Mouse (Mus musculus) T-helper 17 cell (primary cell): ENCODE data around the gene Srarp.

Source experiments
- in situ Hi-C, 2 experiments: fragments of 300-600 bp; cut with MboI, MseI; formaldehyde crosslinking; loops; 1 replicate in 1 of 2; 2 replicates in 1 of 2; pipeline ENCODE4 v1.15.1; 2025; ENCODE audit warnings: high pct_unique_total_duplicates in 2 of 2

Srarp gene

DNA sequence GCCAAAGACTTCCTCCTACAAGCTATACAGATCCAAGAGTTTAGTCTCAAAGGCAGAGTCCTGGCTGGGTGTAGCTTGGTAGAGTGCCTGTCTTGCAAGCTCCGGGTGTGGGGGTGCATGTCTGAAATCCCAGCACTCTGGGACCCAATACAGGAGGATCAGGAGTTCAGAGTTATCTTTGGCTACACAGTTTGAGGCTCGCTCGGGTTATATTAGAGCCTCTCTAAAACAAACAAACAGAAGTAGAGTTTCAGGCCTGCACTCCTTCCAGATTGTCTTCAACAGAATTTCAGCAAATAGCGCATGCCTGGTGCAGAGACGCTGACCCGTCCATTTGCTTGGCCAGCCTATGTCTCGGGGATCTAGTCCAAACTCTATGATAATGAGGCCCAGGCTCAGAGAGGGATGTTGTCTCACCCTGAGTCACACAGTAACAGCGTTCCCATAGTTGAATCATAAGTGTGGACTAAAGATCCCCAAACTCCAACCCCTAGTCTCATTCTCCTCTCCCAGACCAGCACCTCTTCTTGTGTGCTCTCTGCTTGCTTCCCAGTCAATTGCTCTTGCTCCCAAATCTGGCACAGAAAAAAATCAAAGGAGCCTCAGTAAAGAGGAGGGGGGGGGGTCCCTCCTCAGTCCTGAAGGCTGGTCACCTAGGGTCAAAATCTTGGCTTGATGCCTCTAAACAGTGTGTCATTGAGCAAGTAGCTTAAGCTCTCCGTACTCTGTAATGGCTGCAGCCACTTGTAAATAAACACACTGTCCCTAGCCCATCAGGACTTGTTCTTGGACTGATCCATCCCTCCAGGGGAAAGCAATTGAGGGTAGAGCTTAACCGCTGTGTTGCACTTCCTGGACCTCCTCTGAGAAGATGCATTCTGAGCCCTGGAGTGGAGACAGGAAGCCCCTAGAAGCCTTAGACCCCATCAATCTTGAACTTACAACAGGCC, 8.8 kb downstream of the Srarp start:
- in situ Hi-C loops, result no loop called here

DNA sequence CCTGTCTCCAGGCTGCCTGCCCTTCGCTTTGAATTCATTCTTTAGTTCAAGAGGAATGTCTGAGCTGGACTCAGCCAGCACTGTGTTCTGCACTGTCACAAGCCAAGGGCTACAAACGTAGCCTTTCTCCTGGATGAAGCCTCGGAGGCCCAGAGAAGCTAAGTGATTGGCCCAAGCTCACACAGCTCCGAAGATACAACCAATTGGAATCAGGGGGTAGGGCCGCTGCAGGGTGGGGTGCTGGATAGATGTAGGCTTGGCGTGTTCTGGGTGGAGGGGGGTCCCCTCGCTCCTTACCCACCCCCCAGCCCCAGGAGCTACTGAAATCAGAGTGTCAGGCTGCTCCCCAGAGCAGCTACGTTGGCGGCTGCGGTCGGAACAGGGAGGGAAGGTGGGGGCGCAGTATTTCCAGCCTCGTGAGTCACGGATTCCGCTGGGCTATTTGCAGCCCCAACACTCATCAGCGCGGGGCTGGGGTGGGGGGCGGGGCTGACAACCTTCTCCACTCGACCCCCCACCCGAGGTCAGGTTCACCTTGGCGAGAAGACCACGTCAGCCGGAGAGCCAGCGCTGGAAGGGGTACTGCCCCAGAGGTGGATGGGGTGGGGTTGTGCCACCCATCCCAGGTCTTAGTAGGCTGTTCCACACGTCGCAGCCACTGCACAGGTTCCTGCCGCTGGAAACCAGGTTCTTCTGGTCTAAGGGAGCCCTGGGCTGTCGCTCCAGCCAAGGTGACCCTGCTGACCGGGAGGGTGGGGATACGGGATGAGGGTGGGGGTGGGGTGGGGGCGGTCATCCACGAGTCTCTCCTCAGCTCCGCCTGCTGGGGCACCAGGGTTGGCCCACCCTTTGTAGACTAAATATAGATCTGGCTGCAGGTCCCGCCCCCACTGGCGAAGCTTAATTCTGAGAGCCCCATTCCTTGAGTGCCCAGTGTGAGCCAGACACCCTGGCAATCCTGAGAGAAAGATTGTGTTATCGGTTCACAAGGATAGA, 10.1 kb downstream of the Srarp start:
- in situ Hi-C loops, result no loop called here

DNA sequence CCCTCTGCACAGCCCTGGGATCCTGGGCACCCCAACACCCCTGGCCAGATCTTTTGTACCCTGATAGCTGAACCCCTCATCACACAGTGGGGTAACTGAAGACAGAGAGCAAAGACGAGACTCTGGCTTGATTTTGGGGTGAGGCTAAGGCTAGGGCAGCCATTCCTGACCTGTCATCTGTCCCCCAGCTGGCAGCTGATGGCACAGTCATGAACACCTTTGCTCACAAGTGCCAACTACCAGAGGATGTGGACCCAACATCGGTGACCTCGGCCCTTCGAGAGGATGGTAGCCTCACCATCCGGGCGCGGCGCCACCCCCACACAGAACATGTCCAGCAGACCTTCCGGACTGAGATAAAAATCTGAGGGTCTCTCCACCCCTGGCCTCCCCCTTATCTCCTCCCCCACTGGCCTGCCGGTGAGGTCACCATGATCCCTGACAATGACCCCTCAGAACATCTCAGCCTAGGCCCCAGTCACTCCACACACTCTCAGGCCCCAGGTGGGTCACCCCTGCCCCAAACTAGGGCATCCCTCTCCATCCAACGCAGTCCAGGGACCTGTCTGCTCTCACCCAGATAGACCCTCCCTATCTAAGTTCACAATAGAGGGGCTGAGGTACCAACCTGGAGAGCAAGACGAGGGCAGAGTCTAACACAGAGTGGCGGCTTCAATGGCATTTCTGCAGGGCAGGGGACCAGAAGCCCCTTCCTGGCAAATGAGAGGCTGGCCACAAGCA, 12.0 kb downstream of the Srarp start:
- in situ Hi-C loops, result no loop called here

DNA sequence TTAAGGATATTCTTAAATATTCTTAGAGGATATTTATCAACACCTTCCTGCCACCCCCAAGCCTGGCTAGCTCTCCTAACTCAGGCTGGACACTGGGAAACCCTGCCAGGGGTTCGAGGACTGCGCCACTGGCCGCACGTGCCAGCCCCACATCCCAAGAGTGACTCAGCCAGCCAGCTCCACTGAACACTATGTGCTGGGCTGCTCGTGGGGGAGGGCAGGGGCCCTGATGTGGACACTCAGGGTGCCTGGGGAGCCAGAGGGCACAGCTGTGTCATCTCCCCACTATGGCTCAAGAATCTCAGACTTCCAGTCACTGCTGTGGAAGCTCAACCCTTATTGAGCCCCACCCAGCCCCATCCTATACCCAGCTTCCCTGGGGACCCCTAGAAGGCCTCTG, 12.6 kb downstream of the Srarp start:
- in situ Hi-C loops, result no loop called here

DNA sequence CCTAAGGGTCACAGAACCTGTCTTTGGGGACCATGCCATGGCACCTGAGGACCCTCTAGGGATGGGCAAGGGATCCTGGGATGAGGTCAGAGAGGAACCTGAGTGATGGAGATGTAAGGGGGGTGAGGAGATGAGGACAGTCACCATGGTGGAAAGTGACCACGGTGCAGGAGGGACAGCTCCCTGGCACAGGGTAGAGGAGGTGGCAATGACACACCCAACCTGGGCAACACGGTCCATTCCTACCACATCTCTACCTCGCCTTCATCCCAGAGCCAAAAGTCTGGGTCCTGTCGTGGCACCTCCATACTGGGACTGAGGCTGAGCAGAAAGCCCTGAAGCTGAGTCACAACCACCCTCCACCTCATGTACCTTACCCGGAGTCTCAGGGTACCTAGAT, 13.1 kb downstream of the Srarp start:
- in situ Hi-C loops, result no loop called here

DNA sequence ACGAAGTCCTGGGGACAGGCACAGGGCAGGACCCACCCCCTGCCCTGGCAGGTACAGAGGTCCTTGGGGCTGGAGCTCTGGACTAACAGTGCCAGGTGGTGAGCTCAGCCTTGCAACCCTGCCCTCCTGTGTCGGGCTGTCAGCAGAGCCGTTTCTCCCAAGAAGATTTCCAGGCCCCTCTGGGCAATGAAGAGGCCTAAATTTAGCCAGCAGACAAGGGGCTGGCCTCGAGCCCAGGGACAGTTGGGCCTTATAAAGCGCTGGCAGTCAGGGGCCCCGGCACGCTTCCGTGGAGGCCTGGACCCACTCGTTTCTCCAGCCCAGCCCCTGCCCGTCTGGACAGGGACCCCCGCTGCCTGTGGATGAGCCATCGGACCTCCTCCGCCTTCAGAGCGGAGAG, 14.5 kb downstream of the Srarp start:
- in situ Hi-C loops, result no loop called here

DNA sequence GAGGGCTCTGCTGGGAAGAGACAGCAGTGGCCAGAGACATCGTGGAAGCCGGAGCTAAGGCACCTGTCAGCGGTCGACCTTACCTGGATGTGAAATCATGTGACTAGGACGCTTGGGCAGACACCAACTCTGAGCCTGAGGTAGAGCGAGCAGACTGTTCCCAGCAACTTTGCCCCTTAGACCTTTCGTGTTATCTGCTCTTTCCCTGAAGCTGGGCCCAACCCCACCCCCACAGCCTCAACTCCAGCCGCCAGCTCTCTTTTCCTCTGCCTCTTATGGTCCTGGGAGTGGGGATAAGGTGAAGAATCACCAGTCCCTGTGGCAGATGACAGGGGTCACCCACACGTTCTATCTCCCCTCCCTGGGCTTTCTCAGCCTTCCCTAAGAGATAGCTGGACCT, 15.0 kb downstream of the Srarp start:
- in situ Hi-C loops, result no loop called here

DNA sequence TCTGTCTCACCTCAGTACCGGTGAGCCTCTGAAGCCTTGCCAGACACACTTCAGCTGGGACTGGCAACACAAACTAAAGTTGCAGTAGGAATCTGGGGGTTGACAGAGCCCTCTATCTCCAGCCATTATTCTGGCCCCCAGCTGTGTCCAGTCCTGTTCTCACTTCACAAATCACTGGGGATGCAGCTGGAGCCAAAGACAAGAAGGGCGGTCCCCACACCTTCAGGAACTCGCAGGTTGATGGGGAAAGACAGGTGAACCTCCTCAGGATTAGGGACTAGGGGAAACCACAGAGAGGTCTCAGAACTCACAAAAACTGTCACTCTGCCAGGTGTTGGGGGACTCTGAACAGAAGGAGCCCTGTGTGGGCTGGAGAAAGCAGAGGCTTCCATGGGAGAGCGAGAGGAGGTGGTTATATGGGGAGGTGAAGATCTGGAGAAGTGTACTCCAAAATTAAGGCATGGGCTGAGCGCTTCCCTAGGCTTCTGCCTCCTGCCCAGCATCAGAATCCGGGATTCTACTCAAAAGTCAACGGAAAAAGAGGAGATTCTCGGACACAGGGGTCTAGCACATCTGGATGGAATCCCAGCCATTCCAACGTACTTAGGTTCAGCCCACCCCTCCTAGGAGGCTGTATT, 15.6 kb downstream of the Srarp start, which contains the start of gene Hspb7:
Hspb7 (plus strand) TSS at position 588 of the 638 bp plus-strand sequence.
- in situ Hi-C loops, result no loop called here

DNA sequence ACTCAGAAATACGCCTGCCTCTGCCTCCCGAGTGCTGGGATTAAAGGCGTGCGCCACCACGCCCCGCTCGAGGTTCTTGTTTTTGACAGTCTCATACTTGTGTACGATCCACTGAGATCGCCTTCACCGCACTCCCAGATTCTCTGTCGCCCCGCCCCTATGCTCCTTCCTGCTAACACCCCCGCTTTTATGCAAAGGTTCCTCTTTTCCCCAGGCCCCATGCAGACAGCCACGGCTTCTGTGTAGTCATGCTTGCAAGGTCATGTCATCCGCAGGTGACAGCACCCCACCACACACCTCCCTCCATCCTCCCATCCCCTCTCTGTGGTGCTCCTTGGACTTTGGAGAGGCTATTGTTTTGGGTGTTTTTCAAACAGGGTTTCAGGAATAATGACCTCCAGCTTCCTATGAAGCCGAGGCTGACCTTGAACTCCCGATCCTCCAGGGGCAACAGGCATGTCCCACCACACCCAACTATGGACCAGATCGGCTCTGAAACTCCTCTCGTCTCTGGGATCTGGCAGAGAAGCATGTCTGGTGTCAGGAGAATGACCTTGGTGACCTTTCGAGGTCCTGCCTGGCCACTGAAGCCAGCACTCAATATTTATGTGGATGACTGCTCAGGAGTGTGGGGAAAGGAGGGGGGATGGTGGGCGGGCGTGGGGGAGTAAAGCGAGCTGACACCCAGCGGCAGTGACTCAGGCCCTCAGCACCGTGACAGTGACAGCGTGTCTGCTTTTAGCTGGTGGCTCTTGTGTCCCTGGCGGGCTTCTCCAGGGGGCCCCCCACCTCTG, 16.3 kb downstream of the Srarp start:
- in situ Hi-C loops, result no loop called here

DNA sequence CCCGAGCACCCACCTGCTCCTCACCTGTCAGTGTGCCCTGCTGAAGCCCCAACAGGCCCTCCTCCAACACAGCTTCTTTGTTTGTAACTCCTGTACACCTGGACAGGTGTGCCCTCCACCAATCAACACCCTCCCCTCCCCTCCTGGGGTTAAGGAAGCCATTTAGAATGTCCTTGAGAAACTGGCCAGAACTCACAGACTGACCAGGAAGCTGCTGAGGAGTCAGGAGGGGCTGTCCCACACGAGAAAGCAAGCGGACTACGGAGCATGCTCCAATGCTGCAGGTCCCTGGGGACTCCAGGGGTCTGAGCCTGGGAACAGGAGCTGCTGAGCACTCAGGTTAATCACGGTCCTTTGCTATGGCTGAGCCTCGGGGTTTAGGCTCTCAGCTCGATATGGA, 20.0 kb downstream of the Srarp start, which contains the start of gene Clcnkb:
Clcnkb (minus strand) TSS at position 91 of the 400 bp plus-strand sequence.
- in situ Hi-C loops, result no loop called here

DNA sequence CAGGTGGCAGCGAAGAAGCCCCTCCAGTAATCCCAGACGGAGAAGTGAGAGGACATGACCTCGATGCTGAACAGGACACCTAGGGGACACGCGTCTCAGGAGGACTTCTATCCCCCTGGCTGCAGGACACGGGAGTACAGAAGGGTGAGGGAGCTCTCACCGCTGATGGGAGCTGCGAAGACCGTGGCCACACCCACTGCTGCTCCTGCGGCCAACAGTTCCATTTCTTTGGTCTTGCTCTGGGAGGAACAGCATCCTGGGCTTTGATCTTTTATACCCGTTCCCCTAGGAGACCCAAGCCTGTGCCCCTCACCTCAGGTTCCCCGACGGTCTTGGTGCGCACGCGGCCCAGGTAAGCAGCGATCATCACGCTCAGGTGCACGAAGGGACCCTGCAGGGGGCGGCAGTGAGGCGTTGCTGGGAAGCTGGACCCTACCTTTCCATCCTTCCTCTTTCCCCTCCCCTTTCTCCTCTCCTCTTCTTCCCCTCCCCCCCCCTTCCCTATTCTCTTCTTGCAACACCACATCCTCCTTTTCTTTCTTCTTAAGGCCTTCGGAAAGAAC, 24.4 kb downstream of the Srarp start:
- in situ Hi-C loops, result loop anchor here in 1 of 2 experiments (5.0 kb wide), 1 partner anchor 156 kb away; no protein-coding TSS in a partner anchor

DNA sequence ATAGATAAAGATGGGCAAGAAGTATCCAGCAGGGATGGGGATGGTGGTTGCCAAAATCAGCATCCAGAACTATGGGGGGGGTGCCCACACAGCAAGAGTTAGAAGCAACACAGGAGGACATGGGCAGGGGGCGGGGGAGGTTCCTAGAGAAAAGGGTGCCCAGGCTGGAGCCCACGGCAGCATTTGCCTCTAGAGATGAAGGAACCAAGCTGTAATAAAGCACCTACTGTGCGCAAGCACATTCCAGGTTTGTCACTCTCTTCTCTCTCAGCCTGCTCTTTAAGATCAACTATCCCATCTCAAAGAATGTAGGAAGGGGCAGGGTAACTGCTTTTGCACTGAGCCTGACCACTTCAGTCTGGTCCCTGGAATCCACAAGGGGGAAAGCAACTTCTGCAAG, 27.3 kb downstream of the Srarp start:
- in situ Hi-C loops, result loop anchor here in 1 of 2 experiments (5.0 kb wide), 1 partner anchor 49 kb away; no protein-coding TSS in a partner anchor

DNA sequence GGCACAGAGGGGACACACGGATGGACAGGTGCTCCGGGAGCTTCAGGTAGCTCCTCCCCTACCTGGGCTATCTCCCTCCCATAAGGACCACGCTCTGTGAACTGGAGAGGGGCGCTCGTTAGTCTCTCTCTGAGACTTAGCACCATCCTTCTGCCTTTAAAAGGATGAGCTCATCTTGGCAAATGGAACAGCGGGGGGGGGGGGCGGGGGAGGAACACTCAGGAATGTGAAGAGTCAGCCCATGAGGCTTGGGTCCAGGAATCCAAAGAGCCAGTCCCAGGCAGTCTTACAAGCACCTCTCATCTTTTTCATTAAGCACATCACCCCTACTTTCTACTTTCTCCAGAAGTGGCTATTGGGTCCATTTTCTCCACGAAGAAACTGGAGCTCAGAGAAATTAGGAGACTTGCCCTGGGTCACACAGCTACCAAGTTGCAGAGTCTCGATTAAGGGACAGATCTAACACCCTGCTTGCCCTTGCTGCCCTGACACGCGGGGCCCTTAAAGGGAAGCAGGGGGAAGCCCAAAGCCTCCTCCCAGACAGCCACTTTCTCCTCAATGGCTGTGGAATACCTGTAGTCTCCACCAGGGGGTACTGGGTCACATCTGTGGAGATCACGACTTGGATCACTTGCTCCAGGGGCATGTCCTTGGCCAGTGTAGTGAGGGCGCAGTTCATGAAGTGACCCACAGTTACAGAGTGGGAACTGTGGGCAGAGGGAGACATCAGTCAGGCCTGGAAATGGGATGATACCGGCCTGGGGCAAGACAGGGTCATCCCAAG, 29.2 kb downstream of the Srarp start:
- in situ Hi-C loops, result loop anchor here in 1 of 2 experiments (5.0 kb wide), 1 partner anchor 51 kb away; no protein-coding TSS in a partner anchor

DNA sequence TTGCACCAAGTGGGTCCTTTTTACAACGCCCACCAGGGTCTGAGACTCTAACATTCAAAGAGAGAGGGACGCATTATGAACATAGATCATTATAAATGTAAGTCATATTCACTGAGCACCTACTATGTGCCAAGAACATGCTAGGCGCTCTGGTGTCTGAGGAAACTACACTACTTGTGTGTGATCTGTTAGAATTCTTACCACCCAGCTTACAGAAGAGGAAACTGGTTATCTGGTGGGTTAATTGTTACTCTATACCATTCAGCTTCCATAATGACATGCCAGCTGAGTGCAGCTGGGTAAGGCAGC, 30.6 kb downstream of the Srarp start:
- in situ Hi-C loops, result loop anchor here in 1 of 2 experiments (5.0 kb wide), 1 partner anchor 52 kb away; no protein-coding TSS in a partner anchor

DNA sequence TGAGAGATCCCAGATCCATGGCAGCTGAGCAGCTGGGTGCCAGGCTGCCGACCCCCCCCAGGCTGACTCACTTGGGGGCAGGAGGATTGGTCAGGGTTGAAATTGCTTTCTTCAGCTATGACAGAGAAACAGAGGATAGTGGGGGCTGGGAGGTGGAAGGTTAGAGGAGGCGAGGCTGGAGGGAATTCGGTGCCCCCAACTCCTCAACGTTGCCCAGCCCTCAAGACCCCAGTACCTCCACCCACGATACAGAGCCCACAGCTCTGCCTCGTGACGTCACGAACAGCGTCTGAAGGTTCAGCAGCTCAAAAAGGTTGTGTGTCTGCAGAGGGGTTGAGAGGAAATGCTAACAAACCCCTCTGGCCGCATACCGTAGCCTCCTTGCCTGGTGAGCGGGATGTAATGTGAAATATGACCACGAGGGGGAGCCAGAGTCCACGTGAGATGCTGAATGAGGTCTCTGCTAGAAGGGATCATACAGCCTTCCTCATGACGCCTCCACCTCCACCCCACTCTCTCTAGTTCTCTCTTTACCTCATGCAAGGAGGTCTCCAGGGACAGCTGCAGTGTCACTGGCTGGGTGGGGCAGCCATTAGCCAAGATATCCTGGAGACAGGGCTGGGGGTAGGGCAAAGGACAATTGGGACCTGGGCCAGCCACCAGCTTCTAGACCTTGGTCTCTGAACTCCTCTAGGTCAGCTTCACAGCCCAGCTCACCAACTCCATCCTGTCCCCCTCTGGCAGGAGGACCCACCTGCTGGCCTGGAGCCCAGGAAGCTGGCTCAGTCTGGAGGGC, 31.2 kb downstream of the Srarp start:
- in situ Hi-C loops, result loop anchor here in 1 of 2 experiments (5.0 kb wide), 2 partner anchors 53 to 163 kb away; no protein-coding TSS in a partner anchor

DNA sequence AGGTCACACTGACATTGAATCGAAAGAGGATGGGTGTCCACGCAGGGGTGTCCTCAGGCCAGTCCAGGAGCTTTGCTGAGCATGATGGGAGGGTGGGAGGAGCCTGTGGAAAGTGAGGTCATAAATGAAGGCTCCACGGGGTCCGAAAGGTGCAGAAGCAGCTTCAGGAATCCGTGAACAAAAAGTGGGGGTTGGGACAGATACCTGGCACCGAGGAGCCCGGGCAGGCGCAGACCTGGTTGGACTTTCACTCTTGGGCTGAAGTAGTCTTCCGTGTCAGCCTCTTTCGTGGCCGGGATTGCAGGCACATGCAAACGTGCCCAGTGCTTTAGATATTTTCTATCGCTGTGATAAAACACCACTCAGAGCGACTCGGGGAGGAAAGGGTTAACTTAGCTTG, 35.7 kb downstream of the Srarp start:
- in situ Hi-C loops, result loop anchor here in 1 of 2 experiments (5.0 kb wide), 1 partner anchor 167 kb away; no protein-coding TSS in a partner anchor

DNA sequence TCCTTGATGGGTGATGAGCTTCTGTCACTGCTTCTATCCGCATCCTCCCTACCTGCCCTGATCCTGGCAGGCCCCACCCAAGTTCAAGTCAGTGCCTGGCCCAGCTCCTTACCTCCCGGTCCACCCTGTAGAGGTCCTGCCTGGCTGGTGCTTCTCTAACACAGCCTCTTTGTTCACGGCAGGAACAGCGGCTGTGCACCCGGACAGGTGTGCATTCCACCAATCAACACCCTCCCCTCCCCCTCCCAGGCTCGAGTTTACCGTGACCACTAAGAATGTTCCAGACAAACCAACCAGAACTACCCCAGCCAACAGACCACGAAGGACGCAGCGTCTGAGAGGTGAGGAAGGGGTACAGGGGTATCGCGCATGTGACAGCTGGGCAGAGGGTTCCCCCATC, 37.4 kb downstream of the Srarp start, which contains the start of gene Clcnka:
Clcnka (minus strand) TSS at position 180 of the 400 bp plus-strand sequence.
- in situ Hi-C loops, result loop anchor here in 1 of 2 experiments (10.0 kb wide), 2 partner anchors 176 to 456 kb away; no protein-coding TSS in a partner anchor
